Mouse (Mus musculus) kidney, postnatal 0 days (tissue): Measurements from ENCODE around the gene Tmem171. TPM values are rescaled to one million over a fixed set of nuclear protein-coding genes. Genes with fewer than 3 reads are reported as not detected.

ENCODE experiments used
- ATAC-seq: fragments of 200-750 bp; cut with Nextera tagmentation; replicated peaks from 2 replicates; pipeline ENCODE4 v1.8.0; 2017; ENCODE audit warnings: low read depth, moderate number of reproducible peaks, moderate TSS enrichment, moderate library complexity; ENCODE audit not compliant: low FRiP score
- DNase-seq: peaks from one replicate; pipeline ENCODE4 v3.0.0-alpha.2; 2016; ENCODE audit warnings: low spot score
- H3K27ac ChIP-seq: fragments of 300-500 bp; sonication (generic); 2 replicates; pipeline ENCODE4 v1.5.1; 2014; ENCODE audit warnings: mild to moderate bottlenecking
- H3K27me3 ChIP-seq: fragments of 300-500 bp; sonication (generic); 2 replicates; pipeline ENCODE4 v1.6.1; 2014; ENCODE audit warnings: low read length, mixed read lengths; ENCODE audit not compliant: insufficient read depth
- H3K36me3 ChIP-seq: fragments of 300-500 bp; sonication (generic); 2 replicates; pipeline ENCODE4 v1.6.1; 2014; ENCODE audit warnings: low read length, mixed read lengths; ENCODE audit not compliant: insufficient read depth
- H3K4me1 ChIP-seq: fragments of 300-500 bp; sonication (generic); replicated peaks from 2 replicates; pipeline ENCODE4 v1.6.1; 2014; ENCODE audit warnings: antibody characterized with exemption, low read length, mixed read lengths; ENCODE audit not compliant: insufficient read depth
- H3K4me2 ChIP-seq: fragments of 300-500 bp; sonication (generic); 2 replicates; pipeline ENCODE4 v1.6.1; 2014; ENCODE audit warnings: mild to moderate bottlenecking, low read length, moderate library complexity, mixed read lengths
- H3K4me3 ChIP-seq: fragments of 300-500 bp; sonication (generic); replicated peaks from 2 replicates; pipeline ENCODE4 v1.5.1; 2014; ENCODE audit warnings: low read depth, low read length
- H3K9ac ChIP-seq: fragments of 300-500 bp; sonication (generic); 2 replicates; pipeline ENCODE4 v1.6.1; 2014; ENCODE audit warnings: low read depth, low read length
- H3K9me3 ChIP-seq: fragments of 300-500 bp; sonication (generic); replicated peaks from 2 replicates; pipeline ENCODE4 v1.6.1; 2016; ENCODE audit warnings: low read length, inconsistent platforms, mixed read lengths
- CTCF ChIP-seq: IDR thresholded peaks from 2 replicates; pipeline ENCODE4 v1.5.1; 2016; ENCODE audit warnings: antibody characterized with exemption, low read depth, mild to moderate bottlenecking, moderate library complexity
- WGBS: fragments of 180-500 bp; shearing (Covaris S2); extraction: QIAGEN DNeasy Blood & Tissue Kit; methylation state at CpG from one replicate; pipeline ENCODE4 v1.1.7; 2014; 5-methylcytosine and 5-hydroxymethylcytosine counted together
- polyA plus RNA-seq: library from polyadenylated mRNA; unstranded; fragments of >200 nt; fragmentation: Nextera tagmentation; extraction: Ambion mirVana; gene quantifications from 2 replicates; pipeline ENCODE4 v1.2.1, GENCODE M21; 2015

Tmem171 gene
- polyA plus RNA-seq, 1 experiment from 2014 or later, result 24.6 TPM

DNA sequence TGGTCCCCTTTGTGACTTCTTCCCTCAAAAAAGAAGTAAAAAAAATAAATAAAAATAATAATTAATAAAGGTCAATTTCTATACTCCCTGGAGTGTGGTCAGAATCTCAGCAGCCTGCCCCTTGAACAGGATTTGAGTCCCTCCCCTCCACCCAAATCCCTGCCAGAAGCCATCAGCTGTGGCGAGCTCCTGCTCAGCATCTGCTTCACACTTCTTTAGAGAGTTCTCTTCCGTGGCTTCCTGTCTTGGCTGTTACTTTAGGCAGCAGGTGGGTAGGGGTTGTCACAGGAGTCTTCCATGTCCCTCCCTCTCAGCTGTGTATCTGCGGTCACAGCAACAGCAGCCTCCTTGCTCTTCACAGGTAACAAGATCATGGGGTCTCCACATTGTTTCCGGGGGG is 10.9 kb upstream of the Tmem171 start:
- no peaks in the 10 kb centered on the region for H3K9me3 ChIP-seq
- no peak overlapping the region for H3K4me2 ChIP-seq
- no peaks in the 10 kb centered on the region for H3K4me1 ChIP-seq
- H3K27ac ChIP-seq, result no peak overlapping the region
- H3K27me3 ChIP-seq, result no peaks in the 10 kb centered on the region
- no peak for DNase-seq
- WGBS, result 82% methylated on average over 4 of the region's 4 CpGs
- TF ChIP-seq CTCF, result no peak
- no peaks in the 10 kb centered on the region for H3K36me3 ChIP-seq
- no peak overlapping the region for H3K9ac ChIP-seq
- no peak for ATAC-seq
- no peak overlapping the region for H3K4me3 ChIP-seq

DNA sequence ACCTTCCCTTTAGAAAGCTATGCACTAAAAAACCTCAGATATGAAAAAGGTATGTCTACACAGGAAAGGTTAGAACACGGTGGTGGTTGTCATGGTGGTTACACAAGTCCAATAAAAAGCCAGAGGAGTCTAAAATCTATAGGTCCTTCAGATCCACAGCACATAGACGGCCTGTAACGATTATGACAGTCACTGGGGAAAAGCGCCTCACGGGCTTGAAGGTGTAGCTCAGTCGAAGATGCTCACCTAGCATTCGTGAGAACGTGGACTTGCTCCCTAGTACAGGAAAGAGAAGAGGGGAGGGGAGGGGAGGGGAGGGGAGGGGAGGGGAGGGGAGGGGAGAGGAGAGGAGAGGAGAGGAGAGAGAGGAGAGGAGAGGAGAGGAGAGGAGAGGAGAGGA is 9.2 kb upstream of the Tmem171 start:
- H3K9me3 ChIP-seq, result no peaks in the 10 kb centered on the region
- H3K36me3 ChIP-seq, result no peaks in the 10 kb centered on the region
- no peaks in the 10 kb centered on the region for H3K27me3 ChIP-seq
- DNase-seq (no peak), ATAC-seq (no peak)
- H3K9ac ChIP-seq, result no peak overlapping the region
- H3K27ac ChIP-seq, result no peak overlapping the region
- no peak overlapping the region for H3K4me2 ChIP-seq
- no peaks in the 10 kb centered on the region for H3K4me1 ChIP-seq
- no peak for TF ChIP-seq CTCF
- no peak overlapping the region for H3K4me3 ChIP-seq
- WGBS, result 82% methylated on average over 8 of the region's 8 CpGs

DNA sequence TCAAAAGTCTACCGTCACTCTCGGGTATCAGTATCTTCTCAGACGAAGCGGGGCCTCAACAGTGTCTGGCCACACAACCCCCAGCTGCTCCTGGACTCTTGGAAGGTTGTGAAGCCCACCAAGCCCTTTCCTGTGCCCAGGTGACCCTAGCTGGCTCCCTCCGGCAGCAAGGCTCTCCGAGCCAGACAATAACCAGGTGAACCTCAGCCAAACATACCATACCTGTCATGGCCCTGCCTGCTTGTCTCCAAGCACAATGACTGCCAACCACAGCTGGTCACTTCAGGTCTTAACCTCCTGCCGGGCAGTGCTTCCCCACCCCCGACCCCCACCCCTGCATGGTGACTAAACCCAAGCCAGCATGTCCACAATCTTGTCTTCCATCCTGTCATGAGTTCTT is 7.7 kb upstream of the Tmem171 start:
- no peaks in the 10 kb centered on the region for H3K27me3 ChIP-seq
- no peak for ATAC-seq
- no peak overlapping the region for H3K27ac ChIP-seq
- H3K4me1 ChIP-seq, result no peaks in the 10 kb centered on the region
- no peaks in the 10 kb centered on the region for H3K9me3 ChIP-seq
- no peaks in the 10 kb centered on the region for H3K36me3 ChIP-seq
- no peak overlapping the region for H3K4me2 ChIP-seq
- no peak overlapping the region for H3K9ac ChIP-seq
- no peak overlapping the region for H3K4me3 ChIP-seq
- no peak for DNase-seq
- TF ChIP-seq CTCF, result no peak
- 88% methylated on average over 8 of the region's 8 CpGs for WGBS

DNA sequence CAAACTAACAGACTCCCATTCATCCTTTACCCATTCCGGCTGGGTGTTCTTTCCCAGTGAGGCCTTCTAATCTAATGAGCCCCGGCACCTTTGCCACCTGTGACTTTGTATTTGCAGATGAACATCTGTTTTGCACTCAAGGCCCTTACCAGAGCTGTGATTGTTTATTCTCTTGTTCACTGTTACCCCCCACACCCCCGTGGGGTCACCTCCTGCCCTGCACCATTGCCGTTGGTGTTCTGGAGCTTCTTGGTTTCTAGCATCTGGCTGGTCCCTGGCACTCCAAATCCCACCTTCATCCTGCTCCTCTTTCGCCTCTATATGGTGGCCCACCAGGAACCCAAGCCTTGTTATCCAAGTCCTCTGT is 6.7 kb upstream of the Tmem171 start:
- no peak overlapping the region for H3K4me2 ChIP-seq

DNA sequence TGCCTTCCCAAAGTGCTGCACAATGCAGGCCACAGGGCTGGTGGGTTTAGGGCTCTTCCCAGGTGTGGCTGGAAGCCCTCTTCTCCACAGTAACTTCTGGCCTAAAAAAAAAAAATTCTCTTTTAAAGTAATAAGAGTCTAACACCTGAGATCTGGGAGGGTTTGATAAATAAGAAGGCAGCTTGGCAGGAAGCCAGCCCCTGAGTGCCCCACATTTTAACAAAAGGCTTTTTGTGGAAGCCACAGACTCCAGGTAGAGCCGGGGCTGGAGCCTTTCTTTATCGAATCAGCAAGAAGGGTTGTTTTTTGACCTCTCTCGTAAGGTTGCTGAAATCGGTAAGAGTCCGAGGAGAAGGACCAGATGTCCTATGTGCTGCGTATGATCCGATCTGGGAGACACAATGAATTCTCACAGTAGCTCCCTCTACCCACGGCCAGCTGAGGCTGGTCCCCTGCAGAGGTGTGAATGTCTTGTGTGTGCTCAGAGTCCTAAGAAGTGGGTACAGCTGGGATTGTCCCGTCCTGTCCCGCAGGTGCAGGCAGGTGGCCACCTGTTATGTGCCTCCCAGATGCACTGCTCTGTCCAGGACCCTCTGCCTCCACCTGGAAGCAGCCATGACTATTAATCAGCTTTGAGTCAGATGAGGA is 6.2 kb upstream of the Tmem171 start:
- DNase-seq (no peak), ATAC-seq (no peak)
- no peaks in the 10 kb centered on the region for H3K9me3 ChIP-seq
- no peak overlapping the region for H3K4me3 ChIP-seq
- no peaks in the 10 kb centered on the region for H3K36me3 ChIP-seq
- 0 out of 2 replicates have a peak, but pooled peaks cover 1% of the 10 kb centered on the region for H3K4me1 ChIP-seq
- no peaks in the 10 kb centered on the region for H3K27me3 ChIP-seq
- no peak for TF ChIP-seq CTCF
- H3K9ac ChIP-seq, result no peak overlapping the region
- H3K27ac ChIP-seq, result no peak overlapping the region
- WGBS, result 61% methylated on average over 10 of the region's 10 CpGs
- no peak overlapping the region for H3K4me2 ChIP-seq

More for the DNA sequence above, 6.7 kb upstream of the Tmem171 start:
- H3K27ac ChIP-seq, result no peak overlapping the region
- H3K27me3 ChIP-seq, result no peaks in the 10 kb centered on the region
- ATAC-seq, result no peak
- no peaks in the 10 kb centered on the region for H3K9me3 ChIP-seq
- WGBS, result 89% methylated on average over 5 of the region's 5 CpGs
- no peak overlapping the region for H3K4me3 ChIP-seq
- DNase-seq, result no peak
- TF ChIP-seq CTCF, result no peak
- H3K4me1 ChIP-seq, result no peaks in the 10 kb centered on the region
- no peak overlapping the region for H3K9ac ChIP-seq
- no peaks in the 10 kb centered on the region for H3K36me3 ChIP-seq

DNA sequence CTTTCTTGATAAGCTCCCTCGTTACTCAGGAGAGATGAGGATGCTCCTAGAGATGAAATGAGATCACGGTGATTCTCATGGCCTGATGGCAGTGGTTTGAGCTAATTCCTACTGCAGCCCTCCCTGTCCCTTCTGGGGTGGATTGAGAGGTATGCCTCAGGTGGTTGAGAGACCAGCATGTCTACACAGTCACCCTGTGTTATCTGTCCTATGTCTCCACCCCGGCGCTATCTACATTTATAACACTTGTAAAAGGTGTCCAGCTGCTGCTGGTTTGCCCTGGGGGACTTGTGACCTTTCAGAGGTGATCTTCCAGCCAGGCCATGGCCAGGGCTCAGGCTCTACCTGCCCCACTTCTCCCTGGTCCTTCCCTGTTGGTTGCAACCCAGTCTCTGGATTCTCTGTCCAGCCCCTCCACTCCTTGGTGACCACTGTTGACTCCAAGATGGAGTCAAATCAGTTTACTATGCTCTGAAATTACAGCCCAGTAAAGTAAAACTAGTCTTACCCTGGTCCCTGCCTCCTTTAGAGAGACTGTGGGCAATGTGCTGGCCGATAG is 5.4 kb upstream of the Tmem171 start:
- Histone ChIP-seq H3K4me3 (no peak overlapping the region), H3K9ac (no peak overlapping the region), H3K27me3 (no peaks in the 10 kb centered on the region), H3K4me1 (peaks cover 8% of the 10 kb centered on the region), H3K4me2 (no peak overlapping the region), H3K9me3 (no peaks in the 10 kb centered on the region), H3K36me3 (no peaks in the 10 kb centered on the region), H3K27ac (no peak overlapping the region)
- no peak for TF ChIP-seq CTCF
- DNase-seq (no peak), ATAC-seq (no peak)
- WGBS, result 72% methylated on average over 5 of the region's 5 CpGs
